Mouse (Mus musculus) yolk sac, embryonic 10.5 days (tissue): Measurements from ENCODE around the gene Try5.
"Not testable (repeated sequence)": the region's sequence is repeated elsewhere in the genome, so short reads cannot be mapped to it uniquely, and the experiment has no call there.

Experiments used
- DNase-seq: peaks from one replicate; pipeline ENCODE4 v3.0.0-alpha.2; 2017; ENCODE audit warnings: low spot score

Try5 gene

DNA sequence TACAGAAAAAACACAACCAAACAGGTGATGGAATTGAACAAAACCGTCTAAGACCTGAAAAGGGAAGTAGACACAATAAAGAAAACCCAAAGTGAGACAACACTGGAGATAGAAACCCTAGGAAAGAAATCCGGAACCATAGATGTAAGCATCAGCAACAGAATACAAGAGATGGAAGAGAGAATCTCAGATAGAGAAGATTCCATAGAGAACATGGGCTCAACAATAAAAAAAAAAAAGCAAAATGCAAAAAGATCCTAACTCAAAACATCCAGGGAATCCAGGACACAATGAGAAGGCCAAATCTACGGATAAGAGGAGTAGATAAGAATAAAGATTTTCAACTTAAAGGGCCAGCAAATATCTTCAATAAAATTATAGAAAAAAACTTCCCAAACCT, at the start of gene Try5:
Gene Try5, minus strand, starts transcription at position 101 of the 400 bp plus-strand sequence.
- not testable (repeated sequence) for DNase-seq

DNA sequence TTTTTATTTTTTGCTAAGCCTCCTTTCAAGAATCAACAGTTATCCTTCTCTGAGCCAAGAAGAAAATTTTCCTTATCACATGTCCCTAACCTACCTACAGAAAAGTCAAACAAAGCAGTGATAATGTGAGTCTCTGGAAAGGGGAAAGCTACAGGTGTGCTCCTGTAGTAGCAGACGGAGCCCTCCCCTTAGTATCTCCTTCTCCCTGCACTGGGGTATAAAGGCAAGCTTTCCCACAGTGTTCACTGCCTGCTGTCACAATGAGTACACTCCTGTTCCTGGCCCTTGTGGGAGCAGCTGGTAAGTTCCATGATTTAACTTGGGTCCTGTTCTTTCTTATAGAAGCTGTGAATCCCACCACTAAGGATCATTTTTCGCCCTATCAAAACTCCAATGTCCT, 37.3 kb upstream of the Try5 start, which contains the start of gene Try10:
Gene Try10, plus strand, starts transcription at position 174 of the 400 bp plus-strand sequence.
- no peak for DNase-seq

DNA sequence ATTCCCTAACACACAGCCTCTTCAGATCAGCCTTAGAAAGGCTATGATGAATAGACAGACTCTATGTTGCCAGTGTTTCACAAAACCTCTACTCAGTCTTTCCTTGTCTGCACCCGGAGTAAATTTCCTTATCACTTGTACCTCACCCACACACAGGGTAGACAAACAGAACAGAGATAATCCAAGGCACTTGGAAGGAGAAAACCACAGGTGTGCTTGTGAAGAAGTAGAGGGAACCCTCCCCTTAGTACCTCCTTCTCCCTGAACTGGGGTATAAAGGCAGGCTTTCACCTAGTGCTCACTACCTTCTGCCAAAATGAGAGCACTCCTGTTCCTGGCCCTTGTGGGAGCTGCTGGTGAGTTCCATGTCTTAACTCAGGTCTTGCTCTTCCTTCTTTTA, 14.7 kb downstream of the Try5 start, which contains the start of gene Try4:
Gene Try4, plus strand, starts transcription at position 301 of the 400 bp plus-strand sequence.
- no peak for DNase-seq

DNA sequence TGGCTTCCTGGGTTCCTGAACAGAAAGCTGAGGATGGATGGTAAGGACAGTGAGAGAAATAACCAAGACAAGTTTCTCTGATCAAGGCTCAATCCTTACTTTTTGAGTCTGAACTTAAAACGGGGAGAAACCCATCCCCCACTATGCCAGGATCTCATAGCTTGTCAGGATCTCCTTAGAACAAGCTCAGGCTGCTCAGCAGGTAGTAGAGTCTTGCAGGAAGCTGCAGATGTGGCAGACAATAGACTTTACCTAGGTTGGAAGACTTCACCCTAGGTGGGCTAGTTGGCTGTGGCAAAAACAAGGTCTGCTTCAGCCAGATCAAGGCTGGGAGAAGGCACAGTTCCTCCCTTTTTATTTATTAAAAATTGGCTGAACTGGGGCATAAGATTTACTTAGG, 18.4 kb downstream of the Try5 start:
- DNase-seq = no peak

DNA sequence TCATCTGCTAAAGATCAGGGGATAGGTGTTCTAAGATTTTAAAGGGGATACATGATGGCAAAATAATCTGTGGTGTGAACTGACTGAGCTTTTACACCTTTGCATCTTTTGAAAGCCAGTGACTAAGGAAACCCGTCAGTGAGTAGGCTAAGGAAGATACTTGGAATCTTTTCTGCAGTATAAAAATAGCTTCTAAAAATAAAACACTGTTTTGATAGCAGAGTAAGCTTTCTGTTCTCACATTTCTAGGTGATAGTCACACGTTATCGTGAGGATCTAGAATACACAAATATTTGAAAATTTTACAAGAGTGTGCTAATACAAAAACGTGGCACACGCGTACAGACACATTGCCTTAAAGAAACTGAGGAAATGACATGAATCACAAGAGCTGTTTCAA, 50.5 kb downstream of the Try5 start:
- no peak for DNase-seq

DNA sequence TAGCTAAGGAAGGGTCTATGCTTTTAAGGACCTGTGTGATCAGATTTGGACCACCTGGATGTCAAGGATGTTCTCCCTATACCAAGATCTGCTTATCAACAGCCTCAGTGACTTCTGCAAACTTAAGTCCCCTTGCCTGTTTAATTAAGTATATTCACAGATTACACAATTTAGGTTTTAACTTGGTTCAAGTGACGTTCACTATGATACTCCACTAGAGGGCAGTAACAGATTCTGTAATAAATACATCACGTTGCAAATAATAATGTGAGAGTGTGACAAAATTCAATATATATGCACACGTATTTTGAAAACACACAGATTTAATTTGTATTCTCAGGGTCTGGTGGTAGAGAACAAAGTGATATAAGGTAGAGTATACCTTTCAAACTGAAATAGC, 53.8 kb downstream of the Try5 start:
- no peak for DNase-seq
